Mouse (Mus musculus): ENCODE results near the gene Nrxn3.

Gene Nrxn3

GRCm38 (mm10) chr12:90131927-90132869 is 1409.5 kb downstream of the Nrxn3 start:
- DNase-seq (ENCODE audit: low spot score) = no peak

GRCm38 (mm10) chr12:90142011-90142410 is 1419.3 kb downstream of the Nrxn3 start:
- no peak for DNase-seq (ENCODE audit: low spot score)

GRCm38 (mm10) chr12:90144247-90144646 is 1421.6 kb downstream of the Nrxn3 start:
- no peak for DNase-seq (ENCODE audit: low spot score)

- DNase-seq (ENCODE audit: low spot score) = no peak
These were observed 1435.6 kb downstream of the Nrxn3 start for GRCm38 (mm10) chr12:90158131-90158772.

- DNase-seq (ENCODE audit: low spot score) = no peak
These were observed 1437.2 kb downstream of the Nrxn3 start for GRCm38 (mm10) chr12:90159911-90160310.

- no peak for DNase-seq (ENCODE audit: low spot score)
These were observed 1443.4 kb downstream of the Nrxn3 start for GRCm38 (mm10) chr12:90166118-90166517.

- no peak for DNase-seq (ENCODE audit: low spot score)
These were observed 1458.9 kb downstream of the Nrxn3 start for GRCm38 (mm10) chr12:90181566-90181965.

GRCm38 (mm10) chr12:90183021-90183420 is 1460.3 kb downstream of the Nrxn3 start:
- DNase-seq (ENCODE audit: low spot score) = no peak

- no peak for DNase-seq (ENCODE audit: low spot score)
These were observed 1473.5 kb downstream of the Nrxn3 start for GRCm38 (mm10) chr12:90196161-90196560.

GRCm38 (mm10) chr12:90197994-90198393 is 1475.3 kb downstream of the Nrxn3 start:
- DNase-seq (ENCODE audit: low spot score) = no peak

GRCm38 (mm10) chr12:90202501-90202900 is 1479.8 kb downstream of the Nrxn3 start:
- DNase-seq (ENCODE audit: low spot score) = no peak

- DNase-seq (ENCODE audit: low spot score) = no peak
These were observed 1488.7 kb downstream of the Nrxn3 start for GRCm38 (mm10) chr12:90211410-90211809.

GRCm38 (mm10) chr12:90217060-90217459 is 1494.4 kb downstream of the Nrxn3 start:
- no peak for DNase-seq (ENCODE audit: low spot score)

GRCm38 (mm10) chr12:90229062-90229461 is 1506.4 kb downstream of the Nrxn3 start:
- no peak for DNase-seq (ENCODE audit: low spot score)

GRCm38 (mm10) chr12:90236093-90236492 is 1513.4 kb downstream of the Nrxn3 start:
- DNase-seq (ENCODE audit: low spot score) = no peak

GRCm38 (mm10) chr12:90260301-90260700 is 1537.6 kb downstream of the Nrxn3 start:
- no peak for DNase-seq (ENCODE audit: low spot score)

GRCm38 (mm10) chr12:90268111-90268510 is 1545.4 kb downstream of the Nrxn3 start:
- no peak for DNase-seq (ENCODE audit: low spot score)

GRCm38 (mm10) chr12:90270763-90271379 is 1548.2 kb downstream of the Nrxn3 start:
- no peak for DNase-seq (ENCODE audit: low spot score)

GRCm38 (mm10) chr12:90274621-90275236 is 1552.1 kb downstream of the Nrxn3 start:
- no peak for DNase-seq (ENCODE audit: low spot score)

GRCm38 (mm10) chr12:90281236-90281635 is 1558.6 kb downstream of the Nrxn3 start:
- DNase-seq (ENCODE audit: low spot score) = no peak

GRCm38 (mm10) chr12:90283022-90283421 is 1560.3 kb downstream of the Nrxn3 start:
- DNase-seq (ENCODE audit: low spot score) = no peak

- DNase-seq (ENCODE audit: low spot score) = no peak
These were observed 1580.0 kb downstream of the Nrxn3 start for GRCm38 (mm10) chr12:90302671-90303070.

Data from ovary, postnatal 10 days (tissue).